Mouse (Mus musculus): ENCODE data around the gene Cdhr5. TPM values are rescaled to one million over a fixed set of nuclear protein-coding genes. Genes with fewer than 3 reads are reported as not detected.

The Cdhr5 gene
- total RNA-seq (2014; fragmentation: Nextera tagmentation) (not detected in 2 replicates), total RNA-seq (2017) (not detected in 2 replicates)

DNA sequence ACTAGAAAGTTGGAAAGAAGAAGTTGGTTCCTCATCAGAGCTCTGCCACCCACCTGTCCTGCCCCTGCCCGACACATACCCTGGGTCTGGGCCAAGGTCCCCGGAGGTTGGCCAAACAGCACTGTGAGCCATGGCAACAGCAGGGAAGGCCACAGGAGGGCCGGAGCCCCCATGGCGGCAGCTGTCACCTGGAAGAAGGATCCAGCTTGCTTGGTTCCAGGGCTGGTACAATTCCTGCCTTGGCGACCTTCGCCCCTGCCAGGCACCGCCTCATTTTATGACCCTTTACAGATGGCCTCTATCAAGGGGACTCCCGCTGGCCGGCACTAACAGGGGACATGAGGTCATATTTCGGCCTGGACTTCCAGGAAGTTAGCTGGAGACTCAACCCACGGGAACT, at the start of gene Cdhr5:
Gene Cdhr5 (minus strand): TSS at position 241 of the 400 bp plus-strand sequence.
- ATAC-seq (replicated peaks; ENCODE audit: low FRiP score, low TSS enrichment, poor library complexity, severe bottlenecking): no peak

- ATAC-seq (replicated peaks; ENCODE audit: low FRiP score, low TSS enrichment, poor library complexity, severe bottlenecking): no peak
Observed at GRCm38 (mm10) chr7:141324686-141325085, 48.1 kb upstream of the Cdhr5 start.

- no peak for ATAC-seq (replicated peaks; ENCODE audit: low FRiP score, low TSS enrichment, poor library complexity, severe bottlenecking)
Observed at GRCm38 (mm10) chr7:141319446-141319845, 42.9 kb upstream of the Cdhr5 start.

DNA sequence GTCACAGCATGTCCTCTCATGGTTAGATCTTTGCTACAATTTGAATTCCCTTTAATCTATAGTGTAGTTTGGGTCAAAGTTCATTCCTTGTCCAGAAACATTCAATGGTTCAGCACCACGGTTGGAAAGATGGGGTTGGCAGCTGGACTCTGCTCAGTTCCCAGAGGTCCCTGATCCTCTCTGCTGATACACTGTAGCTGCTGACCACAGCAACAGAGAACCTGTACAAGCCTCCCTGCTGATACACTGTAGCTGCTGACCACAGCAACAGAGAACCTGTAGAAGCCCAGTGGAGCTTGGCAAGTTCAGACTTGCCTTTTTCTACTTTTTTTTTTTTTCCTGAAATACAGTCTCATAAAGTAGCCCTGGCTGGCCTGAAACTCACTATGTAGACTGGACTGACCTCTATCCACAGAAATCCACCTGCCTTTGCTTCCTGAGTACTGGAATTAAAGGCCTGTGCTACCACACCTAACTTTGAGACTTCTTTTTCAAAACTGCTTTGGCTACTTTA, 41.1 kb upstream of the Cdhr5 start:
- ATAC-seq (replicated peaks; ENCODE audit: low FRiP score, low TSS enrichment, poor library complexity, severe bottlenecking): no peak

GRCm38 (mm10) chr7:141315974-141316373, 39.4 kb upstream of the Cdhr5 start:
- ATAC-seq (replicated peaks; ENCODE audit: low FRiP score, low TSS enrichment, poor library complexity, severe bottlenecking): peak; percentile 89

GRCm38 (mm10) chr7:141315076-141315475, 38.5 kb upstream of the Cdhr5 start:
- no peak for ATAC-seq (replicated peaks; ENCODE audit: low FRiP score, low TSS enrichment, poor library complexity, severe bottlenecking)

DNA sequence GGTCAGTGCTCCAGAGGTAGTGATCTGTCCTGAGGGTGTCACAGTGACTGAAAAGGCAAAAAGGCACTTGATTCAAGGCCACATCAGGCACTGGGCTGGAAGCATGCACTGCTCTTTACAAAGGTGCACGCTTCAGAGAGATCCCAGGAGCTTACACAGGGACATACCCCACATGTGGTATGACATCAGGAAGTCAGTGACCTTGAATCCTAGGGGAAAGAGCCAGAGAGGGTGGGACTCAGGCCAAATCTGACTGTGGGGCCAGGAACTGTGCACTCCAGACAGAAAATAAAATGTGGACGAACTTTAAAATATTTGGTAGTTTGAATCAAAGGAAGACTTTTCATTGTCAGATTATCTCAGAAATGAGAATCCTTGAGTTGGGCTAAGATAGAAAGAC, 37.8 kb upstream of the Cdhr5 start:
- no peak for ATAC-seq (replicated peaks; ENCODE audit: low FRiP score, low TSS enrichment, poor library complexity, severe bottlenecking)

- ATAC-seq (replicated peaks; ENCODE audit: low FRiP score, low TSS enrichment, poor library complexity, severe bottlenecking): no peak
Observed at GRCm38 (mm10) chr7:141304537-141304936, 28.0 kb upstream of the Cdhr5 start.

- ATAC-seq (replicated peaks; ENCODE audit: low FRiP score, low TSS enrichment, poor library complexity, severe bottlenecking): no peak
Observed at GRCm38 (mm10) chr7:141302702-141303268, 26.2 kb upstream of the Cdhr5 start.

GRCm38 (mm10) chr7:141301386-141301785, 24.8 kb upstream of the Cdhr5 start:
- ATAC-seq (replicated peaks; ENCODE audit: low FRiP score, low TSS enrichment, poor library complexity, severe bottlenecking): no peak

DNA sequence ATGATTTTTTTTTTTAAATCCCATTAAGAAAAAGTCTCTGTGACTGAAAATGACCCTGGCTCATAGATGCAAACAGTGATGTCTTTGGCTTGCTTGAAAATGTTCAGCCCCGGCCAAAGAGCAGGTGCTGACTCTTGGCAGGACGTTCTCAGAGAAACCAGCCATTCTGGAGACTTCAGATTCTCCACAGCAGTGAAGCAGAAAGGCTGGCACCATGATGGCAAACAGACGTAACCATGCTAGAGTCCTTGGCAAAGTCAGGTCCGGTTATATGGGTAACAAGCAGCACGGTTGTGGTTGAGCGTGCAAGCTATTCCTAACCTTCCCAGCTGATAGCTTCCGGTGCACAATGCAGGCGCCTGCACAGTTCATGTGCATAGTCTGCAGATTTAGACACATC, 22.6 kb upstream of the Cdhr5 start:
- no peak for ATAC-seq (replicated peaks; ENCODE audit: low FRiP score, low TSS enrichment, poor library complexity, severe bottlenecking)

DNA sequence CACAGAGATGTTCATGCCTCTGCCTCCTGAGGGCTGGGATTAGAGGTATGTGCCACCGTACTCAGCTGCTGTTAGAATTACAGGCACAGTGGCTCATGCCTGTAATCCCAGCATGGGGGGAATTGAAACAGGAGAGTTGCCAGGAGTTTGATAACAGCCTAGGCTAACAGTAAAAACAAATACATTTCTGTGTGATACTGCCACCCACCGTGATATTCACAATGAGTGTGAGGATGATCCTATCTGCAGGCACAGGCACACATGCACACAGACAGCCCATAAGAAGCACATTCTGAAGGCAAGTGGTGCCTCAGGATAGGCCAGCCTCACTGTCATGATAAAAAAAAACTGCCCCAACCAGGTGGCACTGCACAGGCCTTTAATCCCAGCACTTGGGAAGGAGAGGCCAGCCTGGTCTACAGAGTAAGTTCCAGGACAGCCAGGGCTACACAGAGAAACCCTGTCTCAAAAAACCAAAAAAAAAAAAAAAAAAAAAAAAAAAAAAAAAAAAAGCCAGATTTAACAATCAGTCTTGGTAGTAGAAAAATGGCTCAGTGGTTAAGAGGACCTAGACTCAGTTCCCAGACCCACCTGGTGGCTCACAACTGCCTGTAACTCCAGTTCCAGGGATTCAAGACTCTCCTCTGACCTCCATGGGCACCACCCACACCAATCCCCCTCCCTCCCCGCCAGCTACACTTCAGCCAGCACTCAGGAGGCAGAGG, 21.5 kb upstream of the Cdhr5 start:
- peak; percentile 81 for ATAC-seq (replicated peaks; ENCODE audit: low FRiP score, low TSS enrichment, poor library complexity, severe bottlenecking)

DNA sequence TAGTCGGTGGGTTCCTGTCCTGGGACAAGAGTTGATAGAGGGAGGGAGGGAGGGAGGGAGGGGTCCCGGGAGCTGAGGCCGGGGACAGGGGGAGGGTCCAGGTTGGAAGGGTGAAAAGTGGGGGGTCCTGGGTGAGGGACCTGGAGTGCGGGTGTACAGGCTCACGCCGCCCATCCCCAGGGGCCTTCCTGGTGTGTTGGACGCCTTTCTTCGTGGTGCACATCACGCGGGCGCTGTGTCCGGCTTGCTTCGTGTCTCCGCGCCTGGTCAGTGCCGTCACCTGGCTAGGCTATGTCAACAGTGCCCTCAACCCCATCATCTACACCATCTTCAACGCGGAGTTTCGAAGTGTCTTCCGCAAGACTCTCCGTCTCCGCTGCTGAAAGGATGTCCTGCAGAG, 17.9 kb upstream of the Cdhr5 start:
- no peak for ATAC-seq (replicated peaks; ENCODE audit: low FRiP score, low TSS enrichment, poor library complexity, severe bottlenecking)

DNA sequence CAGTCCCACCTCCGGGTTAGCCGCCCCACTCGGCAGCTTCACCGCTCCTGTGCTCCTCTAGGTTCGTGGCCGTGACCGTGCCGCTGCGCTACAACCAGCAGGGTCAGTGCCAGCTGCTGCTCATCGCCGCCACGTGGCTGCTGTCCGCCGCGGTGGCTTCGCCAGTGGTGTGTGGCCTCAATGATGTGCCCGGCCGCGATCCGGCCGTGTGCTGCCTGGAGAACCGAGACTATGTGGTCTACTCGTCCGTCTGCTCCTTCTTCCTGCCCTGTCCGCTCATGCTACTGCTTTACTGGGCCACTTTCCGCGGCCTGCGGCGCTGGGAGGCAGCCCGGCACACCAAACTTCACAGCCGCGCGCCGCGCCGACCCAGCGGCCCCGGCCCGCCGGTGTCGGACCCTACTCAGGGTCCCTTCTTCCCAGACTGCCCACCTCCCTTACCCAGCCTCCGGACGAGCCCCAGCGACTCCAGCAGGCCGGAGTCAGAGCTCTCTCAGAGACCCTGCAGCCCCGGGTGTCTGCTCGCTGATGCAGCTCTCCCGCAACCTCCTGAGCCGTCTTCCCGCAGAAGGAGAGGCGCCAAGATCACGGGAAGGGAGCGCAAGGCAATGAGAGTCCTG, 17.4 kb upstream of the Cdhr5 start:
- ATAC-seq (replicated peaks; ENCODE audit: low FRiP score, low TSS enrichment, poor library complexity, severe bottlenecking): no peak

GRCm38 (mm10) chr7:141292583-141293388, 16.2 kb upstream of the Cdhr5 start:
- no peak for ATAC-seq (replicated peaks; ENCODE audit: low FRiP score, low TSS enrichment, poor library complexity, severe bottlenecking)

GRCm38 (mm10) chr7:141291921-141292582, 15.5 kb upstream of the Cdhr5 start, which contains the start of gene Drd4:
Gene Drd4, plus strand, starts transcription at chr7:141292006.
- ATAC-seq (replicated peaks; ENCODE audit: low FRiP score, low TSS enrichment, poor library complexity, severe bottlenecking): no peak

DNA sequence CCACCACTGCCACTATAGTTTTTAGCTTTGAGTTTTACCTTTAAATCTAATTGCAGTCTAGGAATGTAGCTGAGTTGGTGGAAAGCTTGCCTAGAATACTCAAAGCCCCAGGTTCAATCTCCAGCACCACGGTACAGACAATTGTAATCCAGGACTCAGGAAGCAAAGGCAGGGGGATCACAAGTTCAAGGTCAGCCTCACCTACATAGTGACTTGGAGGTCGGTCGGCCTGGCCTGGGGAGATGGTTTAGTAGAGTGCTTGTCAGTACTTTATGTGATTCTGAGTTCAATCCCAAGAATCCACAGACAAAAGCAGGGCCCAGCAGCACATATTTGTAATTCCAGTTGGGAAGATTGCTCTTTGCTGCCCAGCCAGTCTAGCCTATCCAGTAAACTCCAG, 11.5 kb upstream of the Cdhr5 start:
- ATAC-seq (replicated peaks; ENCODE audit: low FRiP score, low TSS enrichment, poor library complexity, severe bottlenecking): no peak

DNA sequence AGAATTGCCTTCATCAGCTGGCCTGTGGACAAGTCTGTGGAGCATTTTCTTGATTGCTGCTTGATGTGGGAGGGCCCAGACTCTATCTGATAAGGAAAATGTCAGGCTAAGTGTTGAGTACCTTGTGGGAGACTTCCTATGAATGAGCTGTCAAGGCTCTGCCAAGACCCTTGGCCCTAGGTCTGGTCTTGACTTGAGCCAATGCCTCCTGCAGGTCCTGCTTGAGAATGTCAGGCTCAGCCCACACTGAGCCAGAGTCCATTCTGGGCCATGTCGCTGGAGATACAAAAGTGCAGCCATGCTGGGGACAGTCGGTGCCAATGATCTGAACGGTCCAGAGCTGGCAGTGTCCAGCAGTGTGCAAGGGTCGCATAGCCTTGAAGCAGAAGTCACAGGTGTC, 6.2 kb upstream of the Cdhr5 start:
- no peak for ATAC-seq (replicated peaks; ENCODE audit: low FRiP score, low TSS enrichment, poor library complexity, severe bottlenecking)

DNA sequence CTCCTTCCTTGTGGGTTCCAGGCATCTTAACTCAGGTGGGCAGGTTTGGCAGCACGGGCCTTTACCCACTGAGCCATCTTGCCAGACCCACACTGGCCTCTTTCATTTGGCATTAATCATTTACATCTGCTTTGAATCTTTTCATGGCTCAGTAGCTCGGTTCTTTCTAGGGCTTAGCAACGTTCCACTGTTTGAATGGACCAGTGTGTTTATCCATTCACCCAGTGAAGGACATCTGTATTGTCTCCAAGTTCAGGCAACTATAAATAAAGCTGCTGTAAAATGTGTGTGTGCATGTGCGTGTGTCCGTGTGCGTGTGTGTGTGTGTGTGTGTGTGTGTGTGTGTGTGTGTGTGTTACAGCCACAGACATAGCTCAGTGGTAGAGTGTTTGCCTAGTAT, 4.9 kb upstream of the Cdhr5 start:
- ATAC-seq (replicated peaks; ENCODE audit: low FRiP score, low TSS enrichment, poor library complexity, severe bottlenecking): no peak
